Mouse (Mus musculus): ENCODE measurements at regions not wholly inside any gene's neighbourhood (a gene's known extent, or its start where the extent isn't known, plus 50 kb on each side); places are given as distances from the start of the nearest gene placed in this dataset.

DNA sequence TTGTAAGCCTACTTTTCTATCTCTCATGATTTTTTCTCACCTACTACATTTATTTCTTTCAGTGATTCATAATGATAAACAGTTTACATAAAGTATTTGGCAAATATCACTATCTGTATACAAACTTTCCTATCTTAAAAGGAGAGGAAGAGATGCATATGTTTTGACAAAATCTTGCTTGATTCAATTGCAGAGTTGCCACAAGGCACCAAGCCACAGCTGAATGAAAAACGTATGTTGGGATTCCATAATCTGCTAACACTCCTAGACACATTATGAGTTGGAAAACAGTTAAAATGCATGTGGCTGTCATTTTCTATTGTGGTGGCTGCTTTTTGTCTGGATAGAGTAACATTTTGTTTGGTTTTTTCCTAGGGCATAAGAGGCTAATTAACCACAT, 98.5 kb downstream of the 4933402N22Rik start:
- TF ChIP-seq CTCF (IDR thresholded peaks at IDR 0.05; ENCODE audit: extremely low read depth, insufficient read depth, low read length): no peak
- TF ChIP-seq POLR2A (IDR thresholded peaks at IDR 0.05; ENCODE audit: extremely low read depth, insufficient read depth, low read length): no peak
